Mouse (Mus musculus) lung, postnatal 0 days (tissue): ENCODE measurements around the gene Hist2h3c1.
"Not testable (repeated sequence)": the region's sequence is repeated elsewhere in the genome, so short reads cannot be mapped to it uniquely, and the experiment has no call there.

Experiments
- CTCF ChIP-seq: IDR thresholded peaks from 2 replicates; pipeline ENCODE4 v1.5.1; 2016; ENCODE audit warnings: antibody characterized with exemption, mild to moderate bottlenecking
- EP300 ChIP-seq: IDR thresholded peaks from 2 replicates; pipeline ENCODE4 v1.6.1; 2016; ENCODE audit warnings: antibody characterized with exemption, mild to moderate bottlenecking, control low read depth

DNA sequence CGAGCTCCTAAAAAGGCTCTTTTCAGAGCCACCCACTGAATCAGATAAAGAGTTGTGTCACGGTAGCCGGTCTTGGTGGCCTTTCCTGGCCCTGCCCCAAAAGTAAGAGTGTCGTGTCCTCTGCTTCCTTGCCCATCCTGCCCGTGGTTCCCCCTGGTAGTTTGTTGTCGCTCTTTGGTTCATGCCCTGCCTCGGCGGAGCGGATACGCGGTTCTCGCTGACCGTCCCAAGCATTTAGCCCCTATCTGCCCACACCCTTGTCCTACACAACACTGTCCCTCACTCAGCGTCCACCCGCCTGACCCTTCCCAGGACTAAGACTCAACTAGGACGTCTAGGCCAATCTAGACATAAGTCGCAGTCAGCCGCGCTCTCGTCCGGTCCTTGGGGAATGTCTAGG lies 467 bp upstream of the Hist2h3c1 start:
- not testable (repeated sequence) for TF ChIP-seq EP300, CTCF
